Mouse (Mus musculus) forebrain, embryonic 12.5 days (tissue): ENCODE results near the gene Olfr1061. TPM values are rescaled to one million over a fixed set of nuclear protein-coding genes. Genes with fewer than 3 reads are reported as not detected.
"Not testable (repeated sequence)": the region's sequence is repeated elsewhere in the genome, so short reads cannot be mapped to it uniquely, and the experiment has no call there.

Source experiments
- ATAC-seq: fragments of 200-750 bp; cut with Nextera tagmentation; 2 replicates; pipeline ENCODE4 v1.8.0; 2017; ENCODE audit warnings: moderate TSS enrichment; ENCODE audit not compliant: low FRiP score
- H3K27ac ChIP-seq: fragments of 300-500 bp; sonication (generic); 2 replicates; pipeline ENCODE4 v1.5.1; 2016; ENCODE audit warnings: mild to moderate bottlenecking
- H3K27me3 ChIP-seq: fragments of 300-500 bp; sonication (generic); 2 replicates; pipeline ENCODE4 v1.6.1; 2016; ENCODE audit warnings: mild to moderate bottlenecking
- H3K36me3 ChIP-seq: fragments of 300-500 bp; sonication (generic); replicated peaks from 2 replicates; pipeline ENCODE4 v1.6.1; 2016; ENCODE audit warnings: mild to moderate bottlenecking
- H3K4me1 ChIP-seq: fragments of 300-500 bp; sonication (generic); 2 replicates; pipeline ENCODE4 v1.6.1; 2016
- H3K4me2 ChIP-seq: fragments of 300-500 bp; sonication (generic); 2 replicates; pipeline ENCODE4 v1.6.1; 2016; ENCODE audit warnings: mild to moderate bottlenecking, moderate library complexity
- H3K4me3 ChIP-seq: fragments of 300-500 bp; sonication (generic); replicated peaks from 2 replicates; pipeline ENCODE4 v1.5.1; 2016; ENCODE audit warnings: mild to moderate bottlenecking
- H3K9ac ChIP-seq: fragments of 300-500 bp; sonication (generic); 2 replicates; pipeline ENCODE4 v1.6.1; 2016; ENCODE audit warnings: mild to moderate bottlenecking
- H3K9me3 ChIP-seq: fragments of 300-500 bp; sonication (generic); 2 replicates; pipeline ENCODE4 v1.6.1; 2016
- WGBS: fragments of 180-500 bp; shearing (Covaris S2); methylation state at CpG from one replicate; pipeline ENCODE4 v1.1.7; 2016; 5-methylcytosine and 5-hydroxymethylcytosine counted together
- polyA plus RNA-seq: library from polyadenylated mRNA; unstranded; fragments of >200 nt; fragmentation: Nextera tagmentation; extraction: Ambion mirVana; gene quantifications from 2 replicates; pipeline ENCODE4 v1.2.1, GENCODE M21; 2016

The Olfr1061 gene
- not detected in 2 replicates for polyA plus RNA-seq

DNA sequence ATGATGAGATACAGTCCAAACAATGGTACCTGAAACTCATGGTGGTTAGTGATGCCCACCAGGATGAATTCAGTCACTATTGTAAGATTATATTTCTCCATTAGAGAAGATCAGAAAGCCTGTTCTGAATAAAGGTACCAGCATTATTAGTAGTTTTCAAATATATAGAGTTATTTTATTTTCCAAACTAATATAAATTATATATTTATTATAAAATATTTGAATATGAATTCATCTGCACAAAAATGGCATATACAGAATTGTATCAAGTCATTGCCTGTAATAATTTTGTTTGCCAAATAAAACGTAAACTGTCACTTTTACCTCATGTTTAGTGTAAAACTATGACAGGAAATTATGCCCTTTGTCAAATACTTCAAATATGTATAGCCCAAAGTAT, at the start of gene Olfr1061:
Gene Olfr1061, minus strand, starts transcription at position 101 of the 400 bp plus-strand sequence.
- Histone ChIP-seq H3K4me2 (no peak within 1 kb of the TSS), H3K36me3 (no peaks in the 10 kb centered on the region), H3K4me1 (no peaks in the 10 kb centered on the region), H3K27me3 (no peaks in the 10 kb centered on the region), H3K9me3 (no peaks in the 10 kb centered on the region), H3K27ac (no peak within 1 kb of the TSS), H3K9ac (no peak within 1 kb of the TSS), H3K4me3 (no peak within 1 kb of the TSS)
- WGBS: 87% methylated on average over 1 of the region's 1 CpGs
- ATAC-seq: no peak

DNA sequence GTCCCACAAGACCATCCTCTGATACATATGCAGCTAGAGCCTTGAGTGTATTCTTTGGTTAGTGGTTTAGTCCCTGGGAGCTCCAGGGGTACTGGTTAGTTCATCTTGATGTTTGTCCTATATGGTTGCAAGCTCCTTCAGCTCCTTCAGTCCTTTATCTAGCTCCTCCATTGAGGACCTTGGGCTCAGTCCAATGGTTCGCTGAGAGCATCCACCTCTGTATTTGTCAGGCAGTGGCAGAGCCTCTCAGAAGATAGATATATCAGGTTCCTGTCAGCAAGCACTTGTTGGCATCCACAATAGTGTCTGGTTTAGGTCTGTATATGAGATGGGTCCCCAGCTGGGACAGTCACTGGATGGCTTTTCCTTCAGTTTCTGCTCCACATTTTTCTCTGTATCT, 46.6 kb upstream of the Olfr1061 start:
- H3K27ac ChIP-seq: no peak overlapping the region
- no peak for ATAC-seq
- H3K9me3 ChIP-seq: no peaks in the 10 kb centered on the region
- no peaks in the 10 kb centered on the region for H3K27me3 ChIP-seq
- H3K4me3 ChIP-seq: no peak overlapping the region
- H3K9ac ChIP-seq: no peak overlapping the region
- WGBS: 74% methylated on average over 1 of the region's 1 CpGs
- no peaks in the 10 kb centered on the region for H3K36me3 ChIP-seq
- no peak overlapping the region for H3K4me2 ChIP-seq
- H3K4me1 ChIP-seq: no peaks in the 10 kb centered on the region

DNA sequence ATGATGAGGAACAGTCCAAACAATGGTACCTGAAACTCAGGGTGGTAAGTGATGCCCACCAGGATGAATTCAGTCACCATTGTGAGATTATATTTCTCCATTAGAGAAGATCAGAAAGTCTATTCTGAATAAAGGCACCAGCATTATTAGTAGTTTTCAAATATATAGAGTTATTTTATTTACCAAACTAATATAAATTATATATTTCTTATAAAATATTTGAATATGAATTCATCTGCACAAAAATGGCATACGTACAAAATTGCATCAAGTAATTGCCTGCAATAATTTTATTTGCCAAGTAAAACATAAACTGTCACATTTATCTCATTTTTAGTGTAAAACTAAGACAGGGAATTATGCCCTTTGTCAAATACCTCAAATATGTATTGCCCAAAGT, 42.3 kb upstream of the Olfr1061 start, which contains the start of gene Olfr1066:
Gene Olfr1066, minus strand, starts transcription at position 101 of the 400 bp plus-strand sequence.
- Histone ChIP-seq H3K9ac (no peak within 1 kb of the TSS), H3K4me1 (no peaks in the 10 kb centered on the region), H3K27ac (no peak within 1 kb of the TSS), H3K4me3 (no peak within 1 kb of the TSS), H3K9me3 (no peaks in the 10 kb centered on the region), H3K27me3 (no peaks in the 10 kb centered on the region), H3K4me2 (no peak within 1 kb of the TSS), H3K36me3 (no peaks in the 10 kb centered on the region)
- 78% methylated on average over 1 of the region's 1 CpGs for WGBS
- no peak for ATAC-seq

DNA sequence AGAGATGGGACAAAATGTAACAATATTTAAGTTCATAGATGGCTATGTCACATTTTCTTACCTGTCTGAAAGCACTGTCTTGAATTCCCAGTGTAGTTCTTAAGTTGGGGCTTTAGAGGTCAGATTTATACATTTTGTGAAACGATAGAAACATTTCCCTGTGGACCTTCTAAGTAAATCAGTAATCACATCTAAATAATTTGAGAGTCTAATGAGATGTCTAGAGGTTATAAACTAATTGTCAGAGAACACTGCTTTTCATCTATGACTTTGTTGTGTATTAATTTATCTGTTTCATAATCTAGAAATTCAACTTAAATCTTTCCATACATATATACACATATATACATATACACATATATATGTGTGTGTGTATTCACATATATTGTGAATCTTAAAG, 36.6 kb upstream of the Olfr1061 start, which contains the start of gene Olfr1065:
Gene Olfr1065, minus strand, starts transcription at position 101 of the 400 bp plus-strand sequence.
- not testable (repeated sequence) for H3K4me2 ChIP-seq, H3K36me3 ChIP-seq, H3K4me3 ChIP-seq, H3K9ac ChIP-seq, ATAC-seq, H3K27me3 ChIP-seq, H3K27ac ChIP-seq, H3K9me3 ChIP-seq, H3K4me1 ChIP-seq
- 78% methylated on average over 1 of the region's 1 CpGs for WGBS

DNA sequence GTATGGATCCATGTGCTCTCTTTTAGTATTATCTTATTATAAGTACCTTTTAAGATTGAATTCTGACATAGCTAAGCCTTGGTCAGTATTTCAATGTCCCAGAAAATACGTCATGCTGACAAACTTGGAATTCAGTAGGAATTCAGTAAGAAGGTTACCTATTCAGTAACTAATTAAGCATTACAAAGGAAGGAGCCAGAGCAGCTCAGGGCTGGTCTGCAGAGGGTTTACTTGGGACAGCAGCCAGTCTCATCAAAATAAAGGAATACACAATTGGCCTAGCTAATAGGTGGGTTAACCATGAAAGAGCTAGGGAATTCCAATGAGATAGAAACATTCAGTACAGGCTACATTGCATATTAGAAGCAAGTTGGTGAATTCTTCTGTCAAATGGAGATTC, 28.3 kb upstream of the Olfr1061 start:
- H3K9ac ChIP-seq, H3K4me2 ChIP-seq, H3K27me3 ChIP-seq, H3K27ac ChIP-seq, H3K4me3 ChIP-seq, ATAC-seq, H3K4me1 ChIP-seq, H3K9me3 ChIP-seq, H3K36me3 ChIP-seq: not testable (repeated sequence)
- WGBS: 66% methylated on average over 1 of the region's 1 CpGs

DNA sequence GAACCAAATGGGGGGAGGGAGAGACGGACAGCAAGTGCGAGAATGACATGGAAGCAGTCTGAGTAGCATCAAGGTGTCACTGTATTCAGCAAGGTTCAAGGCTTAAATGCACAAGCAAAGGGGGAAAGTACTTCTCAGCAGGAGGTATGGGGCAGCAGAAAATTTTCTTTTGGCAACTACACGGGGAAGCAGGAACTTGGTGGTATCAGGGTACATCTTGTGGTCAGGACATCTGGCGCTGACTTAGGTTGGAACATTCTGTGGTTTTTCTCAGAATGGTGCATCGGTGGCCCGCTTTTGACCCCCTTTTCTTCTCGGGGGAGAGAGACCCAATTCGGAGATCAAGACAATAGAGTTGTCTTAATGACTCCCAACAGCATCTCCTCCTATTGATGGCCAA, 14.7 kb upstream of the Olfr1061 start:
- not testable (repeated sequence) for H3K36me3 ChIP-seq
- 94% methylated on average over 8 of the region's 8 CpGs for WGBS

DNA sequence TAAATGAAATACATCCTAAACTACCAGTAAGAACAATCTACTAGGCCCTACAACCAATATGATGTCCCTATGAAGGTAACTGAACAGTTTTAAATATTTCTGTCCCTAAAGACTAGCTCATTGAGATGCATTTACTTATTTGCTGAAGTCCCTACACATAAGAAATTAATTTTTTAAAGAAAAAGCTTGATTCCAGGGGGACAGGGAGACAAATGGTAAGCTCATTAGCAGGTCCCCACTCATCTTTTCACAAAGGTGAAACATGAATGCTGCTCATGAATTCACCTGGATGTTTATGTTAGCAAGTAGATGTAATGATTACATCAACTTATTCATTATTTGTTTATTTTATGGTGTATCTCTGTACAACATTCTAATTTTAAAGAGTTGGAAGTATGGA, 12.8 kb upstream of the Olfr1061 start, which contains the start of gene Olfr1062:
Gene Olfr1062, minus strand, starts transcription at position 101 of the 400 bp plus-strand sequence.
- not testable (repeated sequence) for ATAC-seq, H3K4me3 ChIP-seq, H3K4me1 ChIP-seq, H3K36me3 ChIP-seq, H3K9me3 ChIP-seq, H3K27ac ChIP-seq, H3K9ac ChIP-seq, H3K27me3 ChIP-seq, H3K4me2 ChIP-seq

More for the DNA sequence above, 14.7 kb upstream of the Olfr1061 start:
- not testable (repeated sequence) for H3K9me3 ChIP-seq, H3K9ac ChIP-seq, H3K27me3 ChIP-seq, H3K4me1 ChIP-seq, H3K4me2 ChIP-seq, ATAC-seq, H3K27ac ChIP-seq, H3K4me3 ChIP-seq

DNA sequence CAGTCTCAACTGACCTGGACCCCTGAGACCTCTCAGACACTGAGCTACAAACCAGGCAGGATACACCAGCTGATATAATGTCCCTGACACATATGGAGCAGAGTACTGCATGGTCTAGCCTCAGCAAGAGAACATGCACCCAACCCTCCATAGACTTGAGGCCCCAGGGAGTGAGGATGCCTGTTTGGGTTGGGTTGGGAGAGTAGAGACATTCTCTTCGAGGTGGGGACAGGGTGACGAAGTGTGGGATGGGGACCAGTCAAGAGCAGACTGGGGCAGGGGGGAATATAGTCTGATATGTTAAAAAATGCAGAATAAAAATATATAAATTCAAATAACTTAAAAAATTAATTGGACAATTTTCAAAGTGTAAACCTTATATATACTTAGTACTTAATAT, 18.7 kb downstream of the Olfr1061 start:
- no peaks in the 10 kb centered on the region for H3K27me3 ChIP-seq
- ATAC-seq: no peak
- no peaks in the 10 kb centered on the region for H3K36me3 ChIP-seq
- no peak overlapping the region for H3K4me3 ChIP-seq
- H3K9me3 ChIP-seq: no peaks in the 10 kb centered on the region
- no peaks in the 10 kb centered on the region for H3K4me1 ChIP-seq
- H3K9ac ChIP-seq: no peak overlapping the region
- WGBS: 83% methylated on average over 2 of the region's 2 CpGs
- no peak overlapping the region for H3K4me2 ChIP-seq
- H3K27ac ChIP-seq: no peak overlapping the region

DNA sequence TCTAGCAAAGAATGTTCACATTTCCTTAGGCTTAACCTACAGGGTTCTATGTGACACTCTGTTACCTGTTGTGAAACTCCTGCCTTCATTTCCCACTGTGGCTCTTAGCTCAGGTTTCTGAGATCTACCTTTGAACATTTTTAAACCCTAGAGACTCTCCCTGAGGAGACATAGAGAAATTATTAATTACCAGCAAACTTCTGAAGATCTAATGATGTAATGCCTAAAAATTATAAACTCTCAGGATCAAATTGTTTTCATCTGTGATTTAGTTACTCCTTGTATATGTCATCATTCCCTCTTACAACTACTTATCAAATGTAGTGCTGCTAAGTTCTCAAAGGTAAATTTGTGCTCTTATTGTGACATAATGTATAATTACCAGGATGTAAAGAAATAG, 25.4 kb downstream of the Olfr1061 start, which contains the start of gene Olfr1058:
Gene Olfr1058, minus strand, starts transcription at position 101 of the 400 bp plus-strand sequence.
- H3K4me1 ChIP-seq, H3K9ac ChIP-seq, ATAC-seq, H3K27me3 ChIP-seq, H3K4me3 ChIP-seq, H3K4me2 ChIP-seq, H3K9me3 ChIP-seq, H3K27ac ChIP-seq, H3K36me3 ChIP-seq: not testable (repeated sequence)

DNA sequence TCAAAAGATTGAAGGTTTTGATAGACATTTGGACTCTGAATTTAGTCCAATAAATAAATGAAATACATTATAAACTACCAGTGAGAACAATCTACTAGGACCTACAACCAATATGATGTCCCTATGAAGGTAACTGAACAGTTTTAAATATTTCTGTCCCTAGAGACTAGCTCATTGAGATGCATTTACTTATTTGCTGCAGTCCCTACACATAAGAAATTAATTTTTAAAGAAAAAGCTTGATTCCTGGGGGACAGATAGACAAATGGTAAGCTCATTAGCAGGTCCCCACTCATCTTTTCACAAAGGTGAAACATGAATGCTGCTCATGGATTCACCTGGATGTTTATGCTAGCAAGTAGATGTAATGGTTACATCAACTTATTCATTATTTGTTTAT, 35.6 kb downstream of the Olfr1061 start, which contains the start of gene Olfr1057:
Gene Olfr1057, minus strand, starts transcription at position 101 of the 400 bp plus-strand sequence.
- Histone ChIP-seq H3K9ac (no peak within 1 kb of the TSS), H3K27me3 (no peaks in the 10 kb centered on the region), H3K4me2 (no peak within 1 kb of the TSS), H3K36me3 (no peaks in the 10 kb centered on the region), H3K4me1 (no peaks in the 10 kb centered on the region), H3K4me3 (no peak within 1 kb of the TSS), H3K27ac (no peak within 1 kb of the TSS), H3K9me3 (no peaks in the 10 kb centered on the region)
- no peak for ATAC-seq

DNA sequence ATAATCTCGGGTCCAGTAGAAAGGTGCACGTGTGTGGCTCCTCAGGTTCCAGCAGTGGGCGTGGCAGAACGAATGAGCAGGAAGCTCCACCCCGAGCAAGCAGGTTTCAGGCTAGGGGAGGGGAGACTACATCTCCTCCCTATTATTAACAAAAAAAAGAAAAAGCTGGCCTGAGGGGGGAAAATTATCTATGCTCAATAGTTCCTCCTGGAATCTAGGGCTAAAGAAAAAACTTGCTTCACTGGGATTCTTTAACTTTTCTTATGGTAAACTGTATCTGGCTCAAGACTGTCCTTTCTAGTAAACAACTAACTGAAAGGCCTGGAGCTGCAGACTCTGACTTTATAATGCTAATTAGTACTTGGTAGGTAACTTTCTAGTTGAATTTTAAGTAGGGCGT, 47.5 kb downstream of the Olfr1061 start:
- H3K4me3 ChIP-seq, H3K4me1 ChIP-seq, ATAC-seq, H3K27ac ChIP-seq, H3K9me3 ChIP-seq, H3K27me3 ChIP-seq, H3K4me2 ChIP-seq, H3K9ac ChIP-seq, H3K36me3 ChIP-seq: not testable (repeated sequence)
- WGBS: no CpG with 5 or more reads among the region's 6 CpGs
